Mouse (Mus musculus) limb, embryonic 15.5 days (tissue): Measurements from ENCODE around the gene Lrp1. TPM values are rescaled to one million over a fixed set of nuclear protein-coding genes. Genes with fewer than 3 reads are reported as not detected.
"Not testable (repeated sequence)": the region's sequence is repeated elsewhere in the genome, so short reads cannot be mapped to it uniquely, and the experiment has no call there.

Experiments used
- ATAC-seq: fragments of 200-750 bp; cut with Nextera tagmentation; 2 replicates; pipeline ENCODE4 v1.8.0; 2017; ENCODE audit warnings: low read depth, moderate TSS enrichment; ENCODE audit not compliant: insufficient number of reproducible peaks, low FRiP score, low TSS enrichment
- H3K27ac ChIP-seq: fragments of 300-500 bp; sonication (generic); 2 replicates; pipeline ENCODE4 v1.5.1; 2015; ENCODE audit warnings: moderate library complexity, mild to moderate bottlenecking, inconsistent platforms
- H3K27me3 ChIP-seq: fragments of 300-500 bp; sonication (generic); 2 replicates; pipeline ENCODE4 v1.6.1; 2015; ENCODE audit warnings: inconsistent platforms
- H3K36me3 ChIP-seq: fragments of 300-500 bp; sonication (generic); 2 replicates; pipeline ENCODE4 v1.6.1; 2015; ENCODE audit warnings: inconsistent platforms
- H3K4me1 ChIP-seq: fragments of 300-500 bp; sonication (generic); 2 replicates; pipeline ENCODE4 v1.6.1; 2015; ENCODE audit warnings: inconsistent platforms
- H3K4me2 ChIP-seq: fragments of 300-500 bp; sonication (generic); 2 replicates; pipeline ENCODE4 v1.6.1; 2015; ENCODE audit warnings: mild to moderate bottlenecking, inconsistent platforms
- H3K4me3 ChIP-seq: fragments of 300-500 bp; sonication (generic); 2 replicates; pipeline ENCODE4 v1.5.1; 2015; ENCODE audit warnings: mild to moderate bottlenecking, inconsistent platforms
- H3K9ac ChIP-seq: fragments of 300-500 bp; sonication (generic); 2 replicates; pipeline ENCODE4 v1.6.1; 2015; ENCODE audit warnings: inconsistent platforms
- H3K9me3 ChIP-seq: fragments of 300-500 bp; sonication (generic); 2 replicates; pipeline ENCODE4 v1.6.1; 2016; ENCODE audit warnings: inconsistent platforms
- WGBS: fragments of 180-500 bp; shearing (Covaris S2); methylation state at CpG from one replicate; pipeline ENCODE4 v1.1.7; 2015; 5-methylcytosine and 5-hydroxymethylcytosine counted together
- polyA plus RNA-seq: library from polyadenylated mRNA; unstranded; fragments of >200 nt; fragmentation: Nextera tagmentation; extraction: Ambion mirVana; gene quantifications from 2 replicates; pipeline ENCODE4 v1.2.1, GENCODE M21; 2015

Lrp1 gene
- polyA plus RNA-seq, 1 experiment from 2014 or later = 146 TPM

DNA sequence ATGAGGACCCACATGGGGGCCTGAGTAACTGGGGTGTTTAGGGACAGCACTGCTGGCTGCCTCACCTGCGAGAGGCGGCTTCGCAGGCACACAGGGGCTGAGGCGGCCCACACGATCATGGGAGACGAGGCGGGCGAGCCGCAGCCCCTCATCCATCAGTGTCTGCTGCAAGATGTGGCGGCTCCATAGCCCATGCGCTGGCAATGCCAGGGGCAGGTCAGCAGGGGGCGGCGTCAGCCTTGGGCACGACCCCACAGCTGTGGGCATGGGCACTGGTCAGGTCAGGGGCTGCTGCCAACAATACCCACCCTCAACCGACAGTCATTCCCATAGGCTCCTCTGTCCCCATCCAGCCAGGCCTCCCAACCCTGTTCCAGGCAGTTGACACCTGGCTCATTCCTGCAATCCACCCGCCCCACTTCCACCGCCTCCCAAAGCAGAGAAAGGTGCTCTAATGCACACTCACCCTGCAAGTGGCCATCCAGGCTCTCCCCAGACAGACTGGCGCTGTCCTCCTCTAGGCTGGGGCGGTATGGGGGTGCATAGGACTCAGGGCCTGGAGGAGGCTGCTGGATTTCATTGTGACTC lies 41.8 kb upstream of the Lrp1 start:
- H3K4me3 ChIP-seq = peak overlapping the region; percentile 74
- H3K27me3 ChIP-seq = no peaks in the 10 kb centered on the region
- H3K9me3 ChIP-seq = no peaks in the 10 kb centered on the region
- peaks cover 66% of the 10 kb centered on the region for H3K4me1 ChIP-seq
- peaks cover 45% of the 10 kb centered on the region for H3K36me3 ChIP-seq
- peak overlapping the region; percentile 17; the same call in 1 of the 2 replicates for H3K9ac ChIP-seq
- peak overlapping the region; percentile 99 for H3K27ac ChIP-seq
- peak overlapping the region; percentile 72 for H3K4me2 ChIP-seq
- 24% methylated on average over 19 of the region's 19 CpGs for WGBS
- no peak for ATAC-seq

DNA sequence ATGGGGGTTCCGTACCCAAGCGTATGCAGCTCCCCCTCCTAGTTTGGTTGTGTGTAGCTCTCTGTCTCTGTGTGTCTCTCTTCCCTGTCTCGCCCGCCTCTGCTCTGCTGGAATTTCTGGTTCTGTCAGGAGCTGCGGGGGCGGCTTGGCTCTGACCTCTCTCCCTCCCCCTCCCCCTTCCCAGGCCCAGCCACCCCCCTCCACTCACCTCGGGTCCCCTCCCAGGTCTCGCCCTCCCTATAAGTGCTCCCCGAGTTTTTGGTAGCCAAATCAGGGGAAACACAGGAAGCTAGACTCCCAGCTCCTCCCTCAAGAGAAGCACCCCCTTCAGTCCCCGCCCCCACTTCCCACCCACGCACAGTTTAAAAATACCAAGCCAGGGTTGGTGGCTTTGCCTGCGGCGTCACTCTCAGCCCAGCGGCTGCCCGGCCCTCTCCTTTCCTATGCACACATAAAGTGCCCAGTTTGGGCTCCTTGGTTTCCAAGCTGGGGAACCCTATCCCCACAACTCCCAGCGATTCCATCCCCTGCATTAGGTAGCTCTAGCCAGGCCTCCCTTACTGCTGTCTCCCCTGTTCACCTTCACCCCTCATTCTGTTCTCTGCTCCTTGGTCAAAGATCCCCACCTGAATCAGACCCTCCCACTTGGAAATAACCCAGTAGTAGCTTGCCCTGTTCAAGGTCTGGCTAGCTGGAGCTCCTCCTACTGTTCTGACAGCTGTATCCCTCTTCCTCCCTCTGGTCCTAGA lies 41.1 kb upstream of the Lrp1 start:
- peak; percentile 20 for ATAC-seq
- Histone ChIP-seq H3K27me3 (no peaks in the 10 kb centered on the region), H3K9me3 (no peaks in the 10 kb centered on the region), H3K36me3 (peaks cover 45% of the 10 kb centered on the region), H3K27ac (peak overlapping the region; percentile 99), H3K4me1 (peaks cover 60% of the 10 kb centered on the region), H3K9ac (0 out of 2 replicates have a peak overlapping the region, but pooled peaks have one; percentile 5), H3K4me3 (peak overlapping the region; percentile 74), H3K4me2 (peak overlapping the region; percentile 72)
- 9% methylated on average over 16 of the region's 16 CpGs for WGBS

DNA sequence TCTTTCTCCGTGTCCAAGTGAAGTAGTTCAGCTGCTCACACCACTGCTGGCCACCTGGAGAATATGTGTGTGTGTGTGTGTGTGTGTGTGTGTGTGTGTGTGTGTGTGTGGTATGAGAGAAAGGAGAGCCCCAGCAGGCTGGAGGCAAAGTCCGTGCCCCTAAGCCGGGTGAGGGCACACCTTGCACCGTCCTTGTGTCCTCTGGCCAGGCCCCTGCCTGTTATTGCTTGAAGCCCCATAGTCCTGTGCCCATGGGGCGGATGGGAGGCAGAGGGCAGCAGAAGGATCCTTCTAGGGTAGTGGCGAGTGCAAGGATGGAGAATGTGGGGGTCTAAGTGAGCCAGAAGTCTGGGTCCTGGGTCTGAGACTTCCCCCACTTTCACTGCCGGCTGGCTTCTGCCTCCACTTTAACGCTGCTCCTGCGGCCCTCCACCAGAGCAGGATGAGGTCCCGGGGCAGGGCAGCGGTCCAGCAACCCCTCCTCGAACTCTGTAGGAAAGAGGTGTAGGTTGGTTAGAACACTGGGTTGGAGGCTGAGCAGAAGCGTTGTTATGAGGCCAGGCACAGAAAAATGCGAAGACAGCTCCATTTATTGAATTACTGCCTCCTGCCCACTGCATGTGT lies 40.5 kb upstream of the Lrp1 start:
- H3K9ac ChIP-seq = 0 out of 2 replicates have a peak overlapping the region, but pooled peaks have one; percentile 5
- H3K27ac ChIP-seq = peak overlapping the region; percentile 99
- H3K27me3 ChIP-seq = no peaks in the 10 kb centered on the region
- peak overlapping the region; percentile 74 for H3K4me3 ChIP-seq
- no peak for ATAC-seq
- peaks cover 50% of the 10 kb centered on the region for H3K36me3 ChIP-seq
- H3K4me2 ChIP-seq = peak overlapping the region; percentile 72
- 25% methylated on average over 14 of the region's 14 CpGs for WGBS
- no peaks in the 10 kb centered on the region for H3K9me3 ChIP-seq
- H3K4me1 ChIP-seq = peaks cover 57% of the 10 kb centered on the region

DNA sequence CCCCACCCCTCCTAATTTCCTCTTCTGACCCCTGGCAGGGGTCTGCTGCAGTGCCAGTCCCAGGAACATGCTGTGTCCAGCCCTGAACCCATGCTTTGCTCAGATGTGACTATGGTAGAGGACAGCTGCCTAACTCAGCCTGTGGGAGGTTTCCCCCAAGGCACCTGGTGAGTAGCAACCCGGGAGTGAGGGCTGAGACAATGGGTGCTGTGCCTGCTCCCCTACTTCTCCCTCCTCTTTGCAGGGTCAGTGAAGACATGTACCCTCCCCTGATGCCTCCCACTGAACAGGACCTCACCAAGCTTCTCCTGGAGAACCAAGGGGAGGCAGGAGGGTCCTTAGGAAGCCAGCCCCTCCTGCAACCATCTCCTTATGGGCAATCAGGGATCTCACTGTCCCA lies 38.6 kb upstream of the Lrp1 start:
- no peak overlapping the region for H3K4me3 ChIP-seq
- peaks cover 66% of the 10 kb centered on the region for H3K36me3 ChIP-seq
- ATAC-seq = no peak
- no peaks in the 10 kb centered on the region for H3K27me3 ChIP-seq
- H3K9me3 ChIP-seq = no peaks in the 10 kb centered on the region
- no peak overlapping the region; the same call in 1 of the 2 replicates for H3K27ac ChIP-seq
- peaks cover 45% of the 10 kb centered on the region for H3K4me1 ChIP-seq
- H3K9ac ChIP-seq = no peak overlapping the region
- H3K4me2 ChIP-seq = no peak overlapping the region
- 43% methylated on average over 1 of the region's 1 CpGs for WGBS

DNA sequence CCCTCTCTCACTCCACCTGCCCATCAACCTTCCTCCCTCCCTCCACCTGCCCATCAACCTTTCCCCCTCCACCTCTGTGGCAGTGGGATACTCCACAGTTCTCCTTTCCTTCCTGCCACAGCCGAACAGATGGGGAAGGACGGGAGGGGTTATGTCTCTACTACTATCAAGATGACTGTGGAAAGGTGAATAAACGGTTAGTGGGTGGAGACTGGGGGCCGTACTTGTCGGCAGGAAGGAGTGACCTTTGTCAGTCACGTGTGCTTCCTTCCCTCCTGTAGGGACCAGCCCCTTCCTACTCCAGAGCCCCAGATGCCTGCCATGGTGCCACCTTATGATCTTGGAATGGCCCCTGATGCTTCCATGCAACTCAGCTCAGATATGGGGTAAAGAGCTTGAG lies 37.1 kb upstream of the Lrp1 start:
- peaks cover 31% of the 10 kb centered on the region for H3K4me1 ChIP-seq
- 0 out of 2 replicates have a peak overlapping the region, but pooled peaks have one; percentile 38 for H3K27ac ChIP-seq
- H3K9me3 ChIP-seq = no peaks in the 10 kb centered on the region
- no peak overlapping the region for H3K4me3 ChIP-seq
- H3K9ac ChIP-seq = no peak overlapping the region
- peaks cover 65% of the 10 kb centered on the region for H3K36me3 ChIP-seq
- ATAC-seq = no peak
- H3K4me2 ChIP-seq = no peak overlapping the region
- H3K27me3 ChIP-seq = no peaks in the 10 kb centered on the region
- 21% methylated on average over 6 of the region's 6 CpGs for WGBS

DNA sequence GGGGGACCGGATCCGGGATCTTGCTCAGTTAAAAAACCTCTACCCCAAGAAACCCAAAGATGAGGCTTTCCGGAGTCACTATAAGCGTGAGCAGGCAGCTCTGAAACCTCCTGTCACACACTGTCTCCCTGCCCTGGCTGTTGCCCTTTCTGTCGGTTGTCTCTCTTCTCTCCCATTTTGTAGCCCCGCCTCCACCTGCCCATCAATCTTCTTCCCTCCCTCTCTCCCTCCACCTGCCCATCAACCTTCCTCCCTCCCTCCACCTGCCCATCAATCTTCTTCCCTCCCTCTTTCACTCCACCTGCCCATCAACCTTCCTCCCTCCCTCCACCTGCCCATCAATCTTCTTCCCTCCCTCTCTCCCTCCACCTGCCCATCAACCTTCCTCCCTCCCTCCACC lies 36.7 kb upstream of the Lrp1 start:
- not testable (repeated sequence) for H3K9ac ChIP-seq, H3K27me3 ChIP-seq, H3K4me3 ChIP-seq, H3K9me3 ChIP-seq, H3K27ac ChIP-seq, ATAC-seq, H3K4me2 ChIP-seq
- peaks cover 64% of the 10 kb centered on the region for H3K36me3 ChIP-seq
- 57% methylated on average over 6 of the region's 6 CpGs for WGBS
- H3K4me1 ChIP-seq = peaks cover 26% of the 10 kb centered on the region

DNA sequence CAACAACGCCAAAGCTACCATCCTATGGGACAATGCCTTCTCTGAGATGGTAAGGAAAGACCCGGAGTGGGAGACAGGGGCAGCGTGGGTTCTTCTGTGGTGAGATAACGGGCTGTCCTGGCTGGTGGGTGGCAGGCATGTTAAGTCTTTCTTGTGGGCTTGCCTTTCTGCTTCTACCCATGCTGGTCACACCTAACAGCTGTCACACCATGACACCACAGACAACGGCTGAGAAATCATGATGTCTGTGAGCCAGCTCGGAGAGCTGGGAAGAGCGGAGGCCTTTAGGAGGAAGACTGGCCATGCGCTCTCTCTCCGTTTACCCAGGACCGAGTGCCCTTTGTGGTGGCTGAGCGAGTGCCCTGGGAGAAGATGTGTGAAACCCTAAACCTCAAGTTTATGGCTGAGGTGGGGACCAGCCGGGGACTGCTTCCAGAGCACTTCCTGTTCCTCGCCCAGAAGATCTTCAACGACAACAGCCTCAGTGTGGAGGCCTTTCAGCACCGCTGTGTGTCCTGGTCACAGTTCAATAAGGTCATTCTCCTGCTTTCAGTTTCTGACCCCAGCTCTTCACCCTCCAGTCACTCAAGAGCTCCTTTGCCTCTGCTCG lies 34.1 kb upstream of the Lrp1 start:
- Histone ChIP-seq H3K9me3 (no peaks in the 10 kb centered on the region), H3K4me1 (peaks cover 6% of the 10 kb centered on the region; the same call in 1 of the 2 replicates), H3K36me3 (peaks cover 61% of the 10 kb centered on the region), H3K9ac (no peak overlapping the region), H3K4me2 (no peak overlapping the region), H3K4me3 (no peak overlapping the region), H3K27ac (no peak overlapping the region), H3K27me3 (no peaks in the 10 kb centered on the region)
- no peak for ATAC-seq
- WGBS = 68% methylated on average over 16 of the region's 16 CpGs

DNA sequence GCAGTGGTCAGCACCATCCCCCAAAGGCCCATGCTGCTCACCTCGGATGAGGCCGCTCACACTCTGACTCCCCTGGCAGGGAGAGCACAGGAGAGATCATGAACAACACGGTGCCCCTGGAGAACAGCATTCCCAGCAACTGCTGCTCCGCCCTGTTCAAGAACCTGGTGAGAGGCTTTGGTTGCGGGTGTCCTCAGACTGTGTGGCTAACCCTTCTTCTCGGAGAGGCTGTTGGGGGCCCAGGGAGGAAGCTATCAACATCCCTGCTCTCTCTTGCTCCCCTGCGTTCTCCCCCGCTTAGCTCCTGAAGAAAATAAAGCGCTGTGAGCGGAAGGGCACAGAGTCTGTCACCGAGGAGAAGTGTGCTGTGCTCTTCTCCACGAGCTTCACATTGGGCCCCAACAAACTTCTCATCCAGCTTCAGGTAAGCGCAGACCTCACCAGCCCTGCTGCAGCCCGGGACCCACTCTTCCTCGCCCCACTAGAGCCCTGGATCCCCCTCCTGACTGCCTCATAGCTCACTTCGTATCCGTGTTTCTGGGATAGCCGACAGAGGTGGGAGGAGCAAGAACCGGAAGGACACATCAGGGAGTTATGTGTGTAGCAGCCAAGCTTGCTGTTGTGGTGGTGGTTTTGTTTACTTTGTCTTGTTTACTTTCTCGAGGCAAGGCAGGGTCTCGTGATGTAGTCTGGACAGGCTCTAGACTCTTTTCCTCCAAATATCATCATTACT lies 32.1 kb upstream of the Lrp1 start:
- Histone ChIP-seq H3K9ac (no peak overlapping the region), H3K27ac (no peak overlapping the region; the same call in 1 of the 2 replicates)
- ATAC-seq = no peak

DNA sequence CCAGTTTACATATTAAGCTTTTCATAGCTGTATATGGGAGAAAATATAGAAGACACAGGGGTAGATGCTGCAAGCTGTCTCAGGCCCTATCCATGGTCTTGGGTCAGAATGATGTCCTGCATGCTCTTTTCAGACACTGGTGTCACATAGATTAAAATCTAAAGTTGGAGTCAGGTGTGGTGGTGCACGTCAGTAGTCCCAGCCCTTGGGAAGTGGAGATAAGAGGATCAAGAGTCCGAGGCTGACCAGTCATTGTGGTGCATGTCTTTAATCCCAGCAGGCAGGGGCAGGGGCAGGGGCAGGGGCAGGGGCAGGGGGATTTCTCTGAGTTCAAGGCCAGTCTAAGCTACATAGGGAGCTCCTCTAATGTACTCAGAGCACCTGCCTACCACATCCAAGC lies 24.8 kb upstream of the Lrp1 start:
- H3K9me3 ChIP-seq = no peaks in the 10 kb centered on the region
- H3K4me3 ChIP-seq = no peak overlapping the region
- H3K4me1 ChIP-seq = peaks cover 26% of the 10 kb centered on the region
- peaks cover 7% of the 10 kb centered on the region; the same call in 1 of the 2 replicates for H3K36me3 ChIP-seq
- no peak overlapping the region for H3K4me2 ChIP-seq
- no peak overlapping the region for H3K27ac ChIP-seq
- no peak for ATAC-seq
- WGBS = 57% methylated on average over 2 of the region's 2 CpGs
- no peaks in the 10 kb centered on the region for H3K27me3 ChIP-seq
- H3K9ac ChIP-seq = no peak overlapping the region

More for the DNA sequence above, 32.1 kb upstream of the Lrp1 start:
- H3K36me3 ChIP-seq = peaks cover 54% of the 10 kb centered on the region
- no peak overlapping the region for H3K4me3 ChIP-seq
- H3K4me1 ChIP-seq = no peaks in the 10 kb centered on the region; the same call in 1 of the 2 replicates
- WGBS = 52% methylated on average over 21 of the region's 21 CpGs
- no peak overlapping the region for H3K4me2 ChIP-seq
- H3K27me3 ChIP-seq = no peaks in the 10 kb centered on the region
- no peaks in the 10 kb centered on the region for H3K9me3 ChIP-seq

DNA sequence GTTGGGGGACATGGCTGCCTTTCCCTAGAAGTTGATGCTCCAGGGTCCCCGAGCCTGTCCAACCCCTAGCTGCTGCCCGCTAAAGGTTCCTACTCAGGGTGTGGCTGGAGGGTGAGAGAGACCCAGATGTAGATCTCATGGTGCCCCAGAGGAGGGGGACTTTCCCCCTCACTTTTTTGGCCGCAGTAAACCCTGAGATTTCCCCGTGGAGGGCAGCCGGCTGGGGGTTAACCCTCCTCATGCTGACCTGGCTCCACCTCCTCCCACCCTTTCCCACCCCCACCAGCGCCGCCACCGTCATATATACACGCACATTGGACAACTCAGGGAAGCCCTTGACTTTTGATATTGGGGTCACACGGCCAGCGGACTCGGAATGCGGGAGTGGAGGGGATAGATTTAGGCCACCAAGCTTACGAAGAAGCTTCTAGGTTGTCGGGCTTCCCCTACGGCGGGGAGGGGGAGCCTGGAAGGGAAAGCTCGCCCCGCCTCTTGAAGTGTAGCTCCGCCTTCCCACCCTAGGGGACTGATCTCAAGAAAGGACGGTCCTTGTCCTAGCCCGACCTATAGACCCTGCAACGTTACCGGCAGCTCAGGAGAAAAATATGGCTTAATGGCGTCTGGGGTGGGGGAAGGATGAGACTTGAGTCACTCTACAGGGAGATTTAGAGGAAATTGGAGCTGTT lies 22.7 kb upstream of the Lrp1 start:
- 2% methylated on average over 25 of the region's 25 CpGs for WGBS
- peak overlapping the region; percentile 58 for H3K4me3 ChIP-seq
- no peaks in the 10 kb centered on the region for H3K9me3 ChIP-seq
- peak overlapping the region; percentile 88 for H3K27ac ChIP-seq
- peaks cover 26% of the 10 kb centered on the region for H3K4me1 ChIP-seq
- H3K27me3 ChIP-seq = no peaks in the 10 kb centered on the region
- H3K9ac ChIP-seq = peak overlapping the region; percentile 44
- peak overlapping the region; percentile 68 for H3K4me2 ChIP-seq
- peaks cover 4% of the 10 kb centered on the region; the same call in 1 of the 2 replicates for H3K36me3 ChIP-seq
- ATAC-seq = 0 out of 2 replicates have a peak, but pooled peaks have one; percentile 42
